Mouse (Mus musculus): ENCODE data around the gene Olfr594. TPM values are rescaled to one million over a fixed set of nuclear protein-coding genes. Genes with fewer than 3 reads are reported as not detected.
"Not testable (repeated sequence)": the region's sequence is repeated elsewhere in the genome, so short reads cannot be mapped to it uniquely, and the experiment has no call there.

Olfr594 gene
- total RNA-seq (2021), result not detected
- long read RNA-seq, experiment 1, result 0 reads
- long read RNA-seq, experiment 2, result 0 reads

GRCm38 (mm10) chr7:103216696-103217095 lies at the start of gene Olfr594:
Olfr594 (plus strand) TSS chr7:103216996.
- DNase-seq, result no peak

DNA sequence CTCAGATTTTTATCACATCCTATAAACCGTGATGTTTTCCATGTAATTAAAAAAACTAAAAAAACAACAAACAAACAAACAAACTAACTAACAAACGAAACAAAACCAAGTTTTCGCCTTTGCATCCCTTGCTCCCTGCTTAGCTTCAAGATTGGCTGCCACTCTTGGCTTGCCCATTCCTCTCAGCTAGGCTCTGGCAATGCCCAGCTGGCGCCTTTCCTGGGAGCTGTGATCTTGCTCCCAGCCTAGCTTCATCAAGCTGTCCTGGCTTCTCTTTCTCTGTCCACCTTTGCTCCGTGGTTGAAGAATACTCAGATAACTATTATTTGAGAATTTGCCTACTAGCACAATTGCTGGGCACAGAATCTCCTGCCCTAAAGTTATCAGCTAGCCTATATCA lies 47.1 kb upstream of the Olfr594 start:
- DNase-seq, result no peak

- no peak for DNase-seq
Observed at GRCm38 (mm10) chr7:103178240-103178639, 38.6 kb upstream of the Olfr594 start, which contains the start of gene Olfr591. Olfr591 (minus strand) TSS chr7:103178340.

DNA sequence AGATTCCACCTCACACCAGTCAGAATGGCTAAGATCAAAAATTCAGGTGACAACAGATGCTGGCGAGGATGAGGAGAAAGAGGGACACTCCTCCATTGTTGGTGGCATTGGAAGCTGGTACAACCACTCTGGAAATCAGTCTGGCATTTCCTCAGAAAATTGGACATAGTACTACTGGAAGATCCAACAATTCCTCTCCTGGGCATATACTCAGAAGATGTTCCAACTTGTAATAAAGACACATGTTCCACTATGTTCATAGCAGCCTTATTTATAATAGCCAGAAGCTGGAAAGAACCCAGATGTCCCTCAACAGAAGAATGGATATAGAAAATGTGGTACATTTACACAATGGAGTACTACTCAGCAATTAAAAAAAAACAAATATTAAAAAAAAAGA lies 32.3 kb upstream of the Olfr594 start, which contains the start of gene Olfr592:
TSS of gene Olfr592 (plus strand) at position 301 of the 400 bp plus-strand sequence.
- not testable (repeated sequence) for DNase-seq

- no peak for DNase-seq
Observed at GRCm38 (mm10) chr7:103211562-103211961, 5.2 kb upstream of the Olfr594 start, which contains the start of gene Olfr593. Olfr593 (plus strand) TSS chr7:103211862.

GRCm38 (mm10) chr7:103212050-103212449 lies 4.7 kb upstream of the Olfr594 start:
- DNase-seq, result not testable (repeated sequence)

DNA sequence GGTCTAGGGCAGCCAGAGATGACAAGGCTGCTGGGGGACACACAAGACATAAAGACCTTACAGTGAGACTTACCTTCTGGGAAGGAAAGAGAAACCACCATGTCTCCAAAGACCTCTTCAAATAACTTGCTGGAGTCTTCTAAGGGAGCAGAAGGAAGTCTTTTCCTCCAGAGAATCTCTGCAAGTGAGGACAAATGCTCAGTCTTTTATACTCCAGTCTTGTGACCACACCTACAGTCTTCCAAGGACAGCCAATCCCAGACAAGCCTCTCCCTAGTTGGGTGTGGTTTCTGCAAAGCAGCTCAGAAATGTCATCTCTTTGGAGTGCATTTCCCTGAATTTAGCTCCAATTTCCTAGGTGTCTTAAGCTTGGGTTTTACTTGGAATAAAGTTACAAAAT lies 35.6 kb downstream of the Olfr594 start, which contains the start of gene Usp17ld:
TSS of gene Usp17ld (minus strand) at position 101 of the 400 bp plus-strand sequence.
- not testable (repeated sequence) for DNase-seq

Small RNA genes lying within 50 kb of the gene (microRNA-seq; reads per million reads assigned to microRNA genes)
- gene Gm23550 (not detected), gene Gm25171 (not detected)

Other genes with a start within 250 kb of the Olfr594 start
- gene Olfr577, start 241.1 kb upstream of the Olfr594 start, total RNA-seq (2021), result not detected
- gene Olfr578, start 227.7 kb upstream of the Olfr594 start, total RNA-seq (2021), result not detected
- gene Olfr582, start 179.0 kb upstream of the Olfr594 start, total RNA-seq (2021), result not detected
- not detected for gene Olfr583, start 165.7 kb upstream of the Olfr594 start, total RNA-seq (2021)
- not detected for gene Olfr584, start 135.1 kb upstream of the Olfr594 start, total RNA-seq (2021)
- gene Olfr585, start 119.3 kb upstream of the Olfr594 start, total RNA-seq (2021), result not detected
- gene Olfr586, start 91.4 kb upstream of the Olfr594 start, total RNA-seq (2021), result not detected
- gene Olfr588-ps1, start 76.1 kb upstream of the Olfr594 start, total RNA-seq (2021), result not detected
- not detected for gene Olfr589, start 60.6 kb upstream of the Olfr594 start, total RNA-seq (2021)
- gene Olfr591, start 38.7 kb upstream of the Olfr594 start, total RNA-seq (2021), result not detected
- not detected for gene Olfr592, start 32.2 kb upstream of the Olfr594 start, total RNA-seq (2021)
- gene Olfr593, start 5.1 kb upstream of the Olfr594 start, total RNA-seq (2021), result not detected
- gene Usp17ld, start 35.5 kb downstream of the Olfr594 start, total RNA-seq (2021), result not detected
- gene Olfr596, start 88.7 kb downstream of the Olfr594 start, total RNA-seq (2021), result not detected
- gene Olfr597, start 99.3 kb downstream of the Olfr594 start, total RNA-seq (2021), result not detected
- gene Olfr598, start 106.6 kb downstream of the Olfr594 start, total RNA-seq (2021), result not detected
- gene Olfr599, start 118.9 kb downstream of the Olfr594 start, total RNA-seq (2021), result not detected
- not detected for gene Olfr600, start 132.7 kb downstream of the Olfr594 start, total RNA-seq (2021)
- gene Olfr601, start 145.7 kb downstream of the Olfr594 start, total RNA-seq (2021), result not detected
- gene Olfr603, start 169.2 kb downstream of the Olfr594 start, total RNA-seq (2021), result not detected
- gene Usp17lc, start 198.1 kb downstream of the Olfr594 start, total RNA-seq (2021), result not detected
- not detected for gene Olfr605, start 228.4 kb downstream of the Olfr594 start, total RNA-seq (2021)
- not detected for gene Olfr606, start 232.1 kb downstream of the Olfr594 start, total RNA-seq (2021)
- gene Olfr607, start 247.2 kb downstream of the Olfr594 start, total RNA-seq (2021), result not detected